Mouse (Mus musculus): ENCODE results near the gene Btf3.

Gene Btf3

DNA sequence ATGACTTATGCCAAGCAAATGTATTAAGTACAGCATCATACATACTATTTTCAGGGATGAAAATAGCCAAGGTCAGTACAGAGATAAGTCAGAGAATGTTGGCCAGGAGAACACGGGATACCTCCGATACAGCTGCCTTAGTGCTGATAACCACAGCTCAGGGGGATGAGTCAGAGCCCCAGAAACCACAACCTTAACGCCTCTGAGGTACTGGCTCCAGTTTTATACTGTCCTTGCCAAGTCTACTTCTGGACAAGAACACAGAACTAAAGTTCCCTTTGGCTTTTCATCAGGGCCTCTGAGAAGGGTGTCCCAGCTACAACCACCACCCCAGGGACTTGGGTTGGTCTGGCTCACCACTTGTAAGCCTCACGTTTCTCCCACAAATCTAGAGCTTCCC, 41.2 kb downstream of the Btf3 start:
- no peak for DNase-seq

DNA sequence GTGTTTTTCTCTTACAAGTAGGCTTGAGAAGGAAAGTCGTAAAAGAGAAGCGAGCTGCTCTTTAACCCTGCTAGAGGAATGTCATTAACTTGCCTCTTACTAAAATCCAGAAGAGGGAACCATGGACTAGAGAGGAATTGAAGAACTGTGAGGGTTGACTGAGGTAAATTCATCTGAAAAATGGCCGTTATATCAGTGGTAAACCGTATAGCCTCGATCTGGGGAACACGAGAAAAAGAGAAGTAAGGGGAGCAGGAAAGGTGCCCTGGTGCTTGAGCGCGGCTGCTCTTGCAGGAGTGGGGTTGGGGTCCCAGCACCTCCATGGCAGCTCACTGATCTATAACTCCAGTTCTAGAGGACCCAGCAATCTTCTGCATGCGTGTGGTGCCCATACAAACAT, 42.8 kb downstream of the Btf3 start:
- DNase-seq = no peak

DNA sequence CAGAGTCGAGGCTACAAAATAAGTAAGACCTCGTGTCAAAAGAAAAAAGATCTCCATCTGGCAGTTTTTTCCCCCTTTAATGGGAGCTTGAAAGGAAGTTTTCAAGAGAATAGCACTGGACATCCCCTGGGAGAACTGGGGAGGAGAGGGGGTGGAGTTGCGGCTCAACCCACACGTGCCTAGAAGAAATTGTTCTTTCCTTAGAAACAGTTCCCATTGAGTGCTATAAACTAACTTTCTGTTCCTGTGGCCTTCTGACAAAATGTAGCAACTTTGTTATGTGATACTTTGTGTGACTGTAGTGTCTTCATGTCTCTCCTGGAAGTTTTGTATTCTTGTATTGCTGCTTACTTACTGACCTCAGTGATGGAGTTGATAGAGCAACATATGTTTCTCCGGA, 52.7 kb downstream of the Btf3 start:
- DNase-seq = no peak

DNA sequence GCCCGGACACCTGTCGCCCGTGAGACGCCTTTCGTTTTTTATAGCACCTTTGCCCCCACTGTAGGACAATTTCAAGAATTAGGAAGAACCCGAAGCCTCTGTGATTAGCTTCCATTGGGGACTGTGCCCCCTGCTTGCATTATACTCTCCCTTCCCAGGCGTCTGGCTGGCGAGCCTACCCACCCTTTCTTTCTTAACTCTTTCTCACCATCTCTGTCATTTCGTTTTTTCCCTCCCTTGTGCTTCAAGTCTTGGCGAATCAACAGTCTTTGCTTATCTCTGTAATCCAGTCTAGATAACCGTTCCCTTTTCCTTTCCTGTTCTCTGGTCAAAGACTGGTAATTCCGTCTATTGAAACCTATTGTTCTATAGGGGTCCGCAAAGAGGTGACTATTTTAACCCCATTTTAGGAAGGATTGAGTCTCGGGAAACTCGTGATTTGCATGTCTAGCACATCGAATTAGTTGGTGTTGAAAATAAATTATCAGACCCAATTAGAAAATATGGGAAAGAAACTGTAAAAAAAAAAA, 53.3 kb downstream of the Btf3 start:
- DNase-seq = no peak

DNA sequence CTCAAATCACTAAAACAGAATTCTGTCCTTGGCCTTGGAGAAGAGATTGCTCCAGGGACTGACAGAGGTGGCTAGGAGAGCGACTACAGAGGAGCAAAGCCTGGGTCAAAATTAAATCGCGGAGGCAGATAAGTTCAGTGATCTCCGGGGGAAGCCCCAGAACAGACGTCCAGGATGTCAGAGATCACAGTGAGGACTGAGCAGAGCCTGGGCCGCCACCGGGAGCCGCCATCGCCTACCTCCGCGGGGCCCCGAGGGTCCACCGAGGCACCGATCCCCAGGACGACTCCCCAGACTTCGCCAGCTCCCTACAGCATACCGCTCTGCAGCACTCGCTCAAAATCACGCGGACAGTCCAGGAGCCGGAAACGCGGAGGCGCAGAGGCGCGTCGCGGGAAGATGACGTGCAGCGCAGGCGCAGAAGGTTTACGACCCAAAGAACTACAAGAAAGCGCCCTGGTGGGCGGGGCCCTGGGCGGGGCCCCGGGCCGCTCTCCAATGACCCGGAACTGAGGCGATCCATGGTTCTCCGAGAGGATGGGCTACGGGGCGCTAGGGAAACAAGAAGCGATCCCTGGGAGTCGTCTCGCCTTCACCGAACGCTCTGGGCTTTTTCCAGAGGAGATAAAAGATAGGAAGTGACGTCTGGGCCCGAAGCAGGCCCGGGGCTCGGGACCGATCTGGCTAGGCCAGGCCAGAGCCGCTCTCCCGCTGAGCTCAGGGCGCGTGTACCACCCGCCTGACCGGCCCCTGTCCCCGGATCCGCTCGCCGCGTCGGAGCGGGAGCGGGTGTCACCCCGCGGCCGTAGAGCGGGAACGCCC, 54.0 kb downstream of the Btf3 start, which contains the start of the genes Utp15 and Ankra2:
Gene Utp15, minus strand, starts transcription at position 406 of the 822 bp plus-strand sequence.
Gene Ankra2, plus strand, starts transcription at position 439 of the 822 bp plus-strand sequence.
- DNase-seq = peak; percentile 98
